ENCODE assay signal across 21 mouse cellular contexts in genomic region chr2:155246231-155246630, GRCm38 (mm10). TPM values are rescaled to one million over a fixed set of nuclear protein-coding genes. Genes with fewer than 3 reads are reported as not detected.
DNase-seq lines count a peak whose midpoint lies in the region; ATAC-seq lines count a peak whose summit lies in the region.
"Had no signal": no experiment of that assay in that cellular context is flagged by ENCODE, and none has a peak within 500 bp of the region (broad histone marks: within the 10 kb centered on the region; RNA-seq: fewer than 3 reads in every experiment).

No protein-coding gene starts in this region.

- H3K4me2 ChIP-seq in heart, embryonic 13.5 days, result no peak overlapping the region
- no peak overlapping the region for H3K4me2 ChIP-seq in forebrain, embryonic 16.5 days (ENCODE audit: low read length)
- H3K4me2 ChIP-seq: forebrain, embryonic 15.5 days; hindbrain, embryonic 13.5 days; liver, embryonic 11.5 days; midbrain, embryonic 15.5 days had no signal

- H3K9ac ChIP-seq in heart, embryonic 13.5 days, result no peak overlapping the region
- no peak overlapping the region for H3K9ac ChIP-seq in forebrain, embryonic 16.5 days (replicated peaks; ENCODE audit: low read depth, low read length)
- H3K9ac ChIP-seq: forebrain, embryonic 15.5 days; hindbrain, embryonic 13.5 days; midbrain, embryonic 15.5 days had no signal

- no peak for ATAC-seq in heart, embryonic 13.5 days (ENCODE audit: extremely low read depth, insufficient number of reproducible peaks, low FRiP score, low TSS enrichment)
- no peak for ATAC-seq in forebrain, embryonic 16.5 days
- ATAC-seq: activated CD4-positive, CD25-positive, alpha-beta regulatory T cell, adult 4 months; forebrain, embryonic 15.5 days; inflammation-experienced regulatory T-cells, adult 6 months; midbrain, embryonic 15.5 days had no signal

- peaks cover 23% of the 10 kb centered on the region for H3K4me1 ChIP-seq in heart, embryonic 13.5 days
- H3K4me1 ChIP-seq in forebrain, embryonic 16.5 days (replicated peaks; ENCODE audit: control insufficient read depth, insufficient read depth, low read length), result no peaks in the 10 kb centered on the region
- H3K4me1 ChIP-seq: forebrain, embryonic 15.5 days; hindbrain, embryonic 13.5 days; midbrain, embryonic 15.5 days had no signal

- H3K36me3 ChIP-seq in heart, embryonic 13.5 days, result peaks cover 95% of the 10 kb centered on the region
- H3K36me3 ChIP-seq in forebrain, embryonic 16.5 days (ENCODE audit: control insufficient read depth, insufficient read depth), result peaks cover 59% of the 10 kb centered on the region

- H3K4me3 ChIP-seq in heart, embryonic 13.5 days, result no peak overlapping the region
- no peak overlapping the region for H3K4me3 ChIP-seq in forebrain, embryonic 16.5 days (replicated peaks; ENCODE audit: low read length)
- H3K4me3 ChIP-seq: forebrain, embryonic 15.5 days; hindbrain, embryonic 13.5 days; midbrain, embryonic 15.5 days; myocyte had no signal

- 48% methylated on average over 4 of the region's 4 CpGs for WGBS in heart, embryonic 13.5 days
- 94% methylated on average over 4 of the region's 4 CpGs for WGBS in forebrain, embryonic 16.5 days

- no peaks in the 10 kb centered on the region for H3K9me3 ChIP-seq in heart, embryonic 13.5 days
- H3K9me3 ChIP-seq in forebrain, embryonic 16.5 days (ENCODE audit: control insufficient read depth, low read length), result no peaks in the 10 kb centered on the region
- H3K9me3 ChIP-seq: forebrain, embryonic 15.5 days; hindbrain, embryonic 13.5 days; midbrain, embryonic 15.5 days had no signal

- intact Hi-C loops in heart, postnatal 36 days (cut with DNase I), result no loop called here

- peak; percentile 35 for DNase-seq in adrenal gland, postnatal 10 days
- no peak for DNase-seq in adrenal gland, adult 18-20 months (ENCODE audit: low spot score in 2 of 2)
- DNase-seq in heart, adult 11 months, result peak; percentile 91
- no peak for DNase-seq in heart, adult 8-10 months (ENCODE audit: low spot score)
- DNase-seq in heart, postnatal 36 days, result peak; percentile 36 to 41
- DNase-seq in lung, adult 18-20 months, result no peak
- DNase-seq: embryo, embryonic 11 days; kidney, adult 8-10 months; kidney, postnatal 36 days; layer of hippocampus, adult 9-11 months; lung, adult 2 months; thymus, postnatal 36 days had no signal

- H3K27me3 ChIP-seq in heart, embryonic 13.5 days (replicated peaks), result no peaks in the 10 kb centered on the region
- no peaks in the 10 kb centered on the region for H3K27me3 ChIP-seq in forebrain, embryonic 16.5 days (replicated peaks; ENCODE audit: control insufficient read depth, insufficient read depth, low read length)
- H3K27me3 ChIP-seq: forebrain, embryonic 15.5 days; hindbrain, embryonic 13.5 days; midbrain, embryonic 15.5 days had no signal

- peak overlapping the region; percentile 67 for H3K27ac ChIP-seq in heart, embryonic 13.5 days (replicated peaks)
- H3K27ac ChIP-seq in forebrain, embryonic 16.5 days (ENCODE audit: low read length), result no peak overlapping the region
- H3K27ac ChIP-seq: forebrain, embryonic 15.5 days; hindbrain, embryonic 13.5 days; midbrain, embryonic 15.5 days had no signal

RNA-seq across cellular contexts. Expression of gene Dynlrb1, which starts 9.9 kb away (rescaled TPM):
- 100 to 1,000 TPM; 259 to 263 TPM for total RNA-seq in adrenal gland, postnatal 10 days (2021)
- 100 to 1,000 TPM; 276 to 369 TPM for total RNA-seq in adrenal gland, adult 18-20 months (2021)
- total RNA-seq in heart, adult 8-10 months (2022), result 100 to 1,000 TPM; 143 to 184 (median 165) TPM
- 412 and 445 TPM in 2 replicates for polyA plus RNA-seq in heart, embryonic 13.5 days (2015; fragmentation: Nextera tagmentation; extraction: Ambion mirVana)
- 100 to 1,000 TPM; 165 to 186 TPM for total RNA-seq in heart, postnatal 36 days (2021)
- polyA plus RNA-seq in forebrain, embryonic 16.5 days (2015; fragmentation: Nextera tagmentation; extraction: Ambion mirVana), result 621 and 677 TPM in 2 replicates

RNA-seq across cellular contexts. Expression of gene Map1lc3a, which starts 29.9 kb away (rescaled TPM):
- total RNA-seq in adrenal gland, postnatal 10 days (2021), result 100 to 1,000 TPM; 421 to 505 TPM
- total RNA-seq in adrenal gland, adult 18-20 months (2021), result 100 to 1,000 TPM; 390 to 903 TPM
- 100 to 1,000 TPM; 780 to 845 (median 813) TPM for total RNA-seq in heart, adult 8-10 months (2022)
- 297 and 329 TPM in 2 replicates for polyA plus RNA-seq in heart, embryonic 13.5 days (2015; fragmentation: Nextera tagmentation; extraction: Ambion mirVana)
- total RNA-seq in heart, postnatal 36 days (2021), result 100 to 1,000 TPM; 729 to 769 TPM
- polyA plus RNA-seq in forebrain, embryonic 16.5 days (2015; fragmentation: Nextera tagmentation; extraction: Ambion mirVana), result 343 and 425 TPM in 2 replicates

Comparison
In these comparisons a context has a peak if more than half of its experiments do, and no peak if none do; other contexts are left out.
1. DNase-seq: peak in adrenal gland, postnatal 10 days (single experiment), heart, adult 11 months (single experiment) and heart, postnatal 36 days (2 of 2); none in adrenal gland, adult 18-20 months (0 of 2), heart, adult 8-10 months (single experiment) and lung, adult 18-20 months (0 of 2).